Mouse (Mus musculus): ENCODE measurements at regions not wholly inside any gene's neighbourhood (a gene's known extent, or its start where the extent isn't known, plus 50 kb on each side); places are given as distances from the start of the nearest gene placed in this dataset.

DNA sequence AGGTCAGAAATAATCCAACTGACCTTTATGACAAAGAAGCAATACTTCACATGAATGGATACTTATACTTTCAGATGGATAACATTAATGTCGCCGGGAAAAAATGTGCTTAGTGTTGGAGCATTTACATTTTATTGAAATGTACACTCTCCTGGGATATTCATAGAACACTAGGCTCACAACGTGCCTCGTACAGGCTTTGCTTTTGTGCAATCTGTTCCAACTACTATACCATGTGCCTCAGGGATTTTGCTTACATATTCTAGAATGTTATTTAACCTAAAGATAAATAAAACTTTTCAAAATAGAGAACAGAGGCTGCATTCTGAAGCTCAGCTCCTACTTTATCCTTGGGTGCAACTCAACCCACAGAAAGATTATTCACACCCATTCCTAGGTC, 75.8 kb upstream of the Hapln1 start:
- TF ChIP-seq POLR2A (IDR thresholded peaks at IDR 0.05; ENCODE audit: low read depth, low read length) (no peak), CTCF (conservative IDR thresholded peaks at IDR 0.05; ENCODE audit: insufficient read depth, insufficient read length, low read depth, low read length) (no peak)
